Mouse (Mus musculus) heart, adult 11 months (tissue): ENCODE results near the gene Rhox2h.
"Not testable (repeated sequence)": the region's sequence is repeated elsewhere in the genome, so short reads cannot be mapped to it uniquely, and the experiment has no call there.

Source experiments
- DNase-seq: peaks from one replicate; pipeline ENCODE4 v3.0.0; 2022

The Rhox2h gene

GRCm38 (mm10) chrX:37673177-37673576, at the start of gene Rhox2h:
Gene Rhox2h (minus strand): TSS chrX:37673277.
- not testable (repeated sequence) for DNase-seq

DNA sequence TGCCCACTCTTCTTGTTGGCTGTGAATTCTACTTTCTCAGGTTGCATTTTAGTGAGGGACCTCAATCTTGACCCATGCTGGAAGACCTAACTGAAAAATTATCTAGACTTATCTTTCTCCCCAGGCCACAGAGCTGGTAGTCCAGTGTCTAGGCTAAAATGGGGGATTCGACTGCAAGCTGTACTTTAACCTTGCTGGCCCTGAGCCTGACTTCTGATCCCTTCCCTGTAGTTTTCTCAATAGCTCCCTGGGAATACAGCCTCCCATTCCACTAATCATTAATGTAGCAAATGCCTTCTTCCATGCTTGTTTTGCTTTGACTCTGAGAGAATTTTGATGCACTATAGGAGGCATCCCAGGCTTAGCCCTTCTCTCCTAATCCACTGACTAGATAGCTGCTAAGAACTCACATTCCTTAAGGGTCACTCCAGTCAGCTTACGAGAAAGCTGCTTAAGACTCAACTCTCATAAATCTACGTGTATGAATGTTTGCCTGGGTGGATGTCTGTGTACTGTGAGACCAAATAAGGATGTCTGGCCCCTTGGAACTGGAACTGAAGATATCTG, 28.8 kb upstream of the Rhox2h start:
- no peak for DNase-seq

DNA sequence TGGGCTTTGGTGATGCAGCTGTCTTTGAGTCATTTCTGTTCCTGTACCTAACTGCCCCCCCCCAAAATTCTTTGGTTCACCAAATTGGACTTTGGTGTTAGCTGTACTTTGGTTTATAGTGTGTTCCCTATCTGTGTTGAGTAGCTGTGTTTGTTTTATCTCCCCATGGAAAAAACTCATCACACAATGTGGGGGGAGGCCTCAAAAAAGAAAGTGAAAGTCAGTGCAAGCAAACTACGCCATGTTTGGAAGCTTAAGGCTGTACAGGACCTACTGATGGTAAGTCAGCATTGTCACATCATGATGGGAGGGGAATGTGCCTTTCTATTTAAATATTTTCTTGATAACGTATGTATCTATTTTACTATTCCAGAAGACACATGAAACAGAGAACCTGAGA, 19.2 kb upstream of the Rhox2h start:
- no peak for DNase-seq

GRCm38 (mm10) chrX:37683031-37683715, 10.1 kb upstream of the Rhox2h start:
- DNase-seq = no peak

GRCm38 (mm10) chrX:37668664-37669063, 4.4 kb downstream of the Rhox2h start, which contains the start of gene Rhox3h:
Gene Rhox3h (minus strand): TSS chrX:37668764.
- DNase-seq = not testable (repeated sequence)

DNA sequence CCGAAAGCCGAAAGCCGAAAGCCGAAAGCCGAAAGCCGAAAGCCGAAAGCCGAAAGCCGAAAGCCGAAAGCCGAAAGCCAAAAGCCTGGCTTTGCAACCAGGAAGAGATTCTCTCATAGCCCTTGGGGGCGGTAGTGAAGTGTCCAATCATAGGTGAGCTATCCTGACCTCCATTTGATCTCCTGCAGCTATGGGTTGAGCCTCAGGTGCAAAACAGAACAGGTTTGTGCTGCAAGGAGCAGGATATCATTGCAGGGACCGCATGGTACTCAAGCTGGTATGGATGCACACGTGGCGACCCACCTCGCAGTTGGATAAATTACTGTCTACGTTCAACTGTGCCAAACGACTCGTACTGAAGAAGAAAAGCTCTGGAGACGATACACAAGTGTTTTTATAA, 21.9 kb downstream of the Rhox2h start, which contains the start of gene Rhox4g:
TSS of gene Rhox4g (minus strand) at position 101 of the 400 bp plus-strand sequence.
- not testable (repeated sequence) for DNase-seq

GRCm38 (mm10) chrX:37643370-37643769, 29.7 kb downstream of the Rhox2h start, which contains the start of gene Rhox2g:
Gene Rhox2g (minus strand): TSS chrX:37643470.
- DNase-seq = not testable (repeated sequence)

- not testable (repeated sequence) for DNase-seq
These were observed 44.6 kb downstream of the Rhox2h start, which contains the start of gene Rhox3g for GRCm38 (mm10) chrX:37628512-37628911. Gene Rhox3g (minus strand): TSS chrX:37628612.
